Mouse (Mus musculus) Patski (cell line): ENCODE measurements around the gene Acat3. TPM values are rescaled to one million over a fixed set of nuclear protein-coding genes. Genes with fewer than 3 reads are reported as not detected.
A peak's percentile ranks its signal among the peaks of the same experiment; 100 is the strongest.

Source experiments
- ATAC-seq: fragments of 100-300 bp; one replicate; pipeline ENCODE4 v1.8.0; 2021
- CTCF ChIA-PET: fragments of 350-600 bp; sonication (Branson Sonifier 250); formaldehyde crosslinking; loops from one replicate; lab custom pipeline; 2022; ENCODE audit warnings: inconsistent platforms; lab: Charles Lee
- POLR2A ChIA-PET: fragments of 350-600 bp; sonication (Branson Sonifier 250); formaldehyde crosslinking; loops from one replicate; lab custom pipeline; 2022; ENCODE audit warnings: antibody characterized with exemption, inconsistent platforms; lab: Charles Lee
- DNase-seq: peaks from one replicate; pipeline ENCODE4 v3.0.0-alpha.2; 2011; ENCODE audit warnings: low read depth, low spot score
- H3K27me3 ChIP-seq: fragments of 371-371 bp; one replicate; pipeline ENCODE4 v1.5.1; 2021
- CTCF ChIP-seq: fragments of 100-300 bp; IDR thresholded peaks from one replicate; pipeline ENCODE4 v1.5.1; 2021
- in situ Hi-C: fragments of 300-500 bp; cut with MboI; formaldehyde crosslinking; loops from 3 replicates; pipeline ENCODE4 v1.11.1; 2018; ENCODE audit warnings: low pct_unique_long_range_greater_than_20kb, mixed read lengths
- polyA plus RNA-seq: library from polyadenylated mRNA; unstranded; gene quantifications from one replicate; pipeline ENCODE4 v1.2.3, GENCODE M21; 2021

Gene Acat3
- polyA plus RNA-seq, 1 experiment from 2014 or later: 4.4 TPM

DNA sequence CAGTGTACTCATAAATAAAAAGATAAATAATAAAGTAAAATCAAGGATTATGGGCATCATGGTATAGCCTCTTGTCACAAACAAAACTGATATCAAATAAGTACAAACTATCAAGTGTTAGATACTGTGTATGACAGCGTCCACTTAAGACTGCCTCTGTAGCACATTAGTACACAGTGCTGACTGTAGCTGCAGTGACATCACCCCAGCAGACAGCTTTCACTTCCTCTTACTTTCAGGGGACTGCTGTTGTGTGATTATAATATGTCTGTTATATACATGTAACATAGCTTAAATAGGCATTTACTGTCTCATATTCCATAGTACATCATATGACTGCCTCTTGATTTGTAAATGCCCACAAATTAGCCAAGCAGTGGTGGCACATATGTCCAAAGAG, 19.3 kb downstream of the Acat3 start:
- CTCF ChIA-PET: interaction anchor here (0.7 to 2.6 kb wide), 2 partner anchors 8 to 16 kb away, joined by 3 to 5 read pairs; no protein-coding TSS in a partner anchor
- TF ChIP-seq CTCF: no peak
- ATAC-seq (no peak), DNase-seq (no peak)
- no peaks in the 10 kb centered on the region for H3K27me3 ChIP-seq
- in situ Hi-C loops: no loop called here
- POLR2A ChIA-PET: no interaction called here

DNA sequence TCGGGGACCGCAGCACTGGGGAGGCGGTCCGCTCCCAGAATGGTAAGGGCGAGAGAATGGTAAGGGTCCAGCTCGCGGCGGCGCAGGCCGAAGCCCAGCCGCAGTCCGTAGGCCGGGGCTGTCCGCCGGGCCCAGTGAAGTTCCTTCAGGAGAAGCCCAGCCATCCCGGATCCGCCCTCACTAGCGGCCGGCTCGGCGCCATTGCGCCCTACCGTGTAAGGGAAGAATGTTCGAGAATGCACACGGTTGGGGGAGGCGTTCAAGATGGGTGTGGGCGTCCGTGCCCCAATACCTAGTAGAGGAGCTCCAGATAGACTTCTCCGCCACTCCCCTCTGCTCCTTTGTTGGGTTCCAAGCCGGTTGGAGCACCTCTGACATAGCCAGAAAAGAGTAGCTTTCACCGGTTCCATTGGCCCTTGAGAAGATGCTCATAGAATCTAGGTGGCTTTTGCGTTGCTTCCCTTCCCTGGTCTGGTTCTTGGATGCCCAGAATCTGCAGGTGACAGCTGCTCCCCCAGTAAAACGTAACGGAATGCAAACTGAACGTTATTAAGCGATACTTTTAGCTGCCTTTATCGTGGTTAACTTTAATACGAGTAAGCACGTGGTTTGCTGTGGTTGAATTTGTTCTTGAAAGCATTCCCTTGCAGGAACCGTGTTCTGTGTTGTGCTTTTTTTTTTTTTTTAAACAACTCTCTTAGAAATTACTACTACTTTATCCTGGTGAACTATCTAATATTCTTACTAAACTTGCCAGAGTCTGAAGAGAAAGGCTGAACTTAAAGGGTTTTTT, 23.6 kb downstream of the Acat3 start:
- POLR2A ChIA-PET: interaction anchor here (0.6 kb wide), 1 partner anchor 13 kb away, joined by 5 read pairs; no protein-coding TSS in a partner anchor
- ATAC-seq: peak; percentile 18
- TF ChIP-seq CTCF: no peak
- CTCF ChIA-PET: interaction anchor here (1.0 to 2.1 kb wide), 5 partner anchors 9 to 80 kb away, joined by 3 to 8 read pairs (median 3); no protein-coding TSS in a partner anchor
- in situ Hi-C loops: no loop called here
- H3K27me3 ChIP-seq: no peaks in the 10 kb centered on the region
- DNase-seq: no peak

DNA sequence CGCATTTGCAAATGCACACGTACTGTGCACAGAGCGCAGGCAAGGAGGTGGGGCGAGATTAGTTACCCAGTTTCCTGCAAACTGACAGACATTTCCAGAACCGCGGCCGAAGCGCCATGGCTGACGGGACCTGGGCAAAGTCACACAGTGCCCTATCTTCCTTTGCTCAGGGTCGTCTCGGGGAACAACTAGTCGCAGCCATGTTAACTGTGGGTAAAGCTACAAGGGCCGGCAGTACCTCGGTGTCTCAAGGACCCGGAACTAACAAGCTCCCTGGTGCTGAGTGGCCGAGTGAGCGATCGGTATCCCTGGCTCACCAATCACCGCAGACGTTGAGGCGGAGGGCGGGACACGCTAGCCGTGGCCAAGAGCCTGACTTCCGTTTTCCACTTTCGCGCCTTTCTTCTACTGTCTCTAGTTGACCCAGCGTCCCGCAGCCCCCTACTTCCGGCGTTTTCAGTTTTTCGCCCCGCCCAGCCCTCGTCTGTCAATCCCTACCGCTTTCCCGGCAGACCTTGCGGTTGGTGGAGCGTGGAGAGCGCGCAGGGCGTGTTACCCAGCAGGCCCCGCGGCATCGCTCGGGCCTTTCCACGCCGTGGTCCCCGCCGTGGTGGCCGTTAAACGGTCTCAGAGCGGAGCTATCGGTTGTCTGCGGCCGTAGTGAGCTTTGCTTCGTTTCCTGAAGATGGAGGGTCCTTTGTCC, 24.4 kb downstream of the Acat3 start, which contains the start of gene Mrpl18:
Mrpl18 (minus strand) TSS at position 465 of the 703 bp plus-strand sequence.
- in situ Hi-C loops: no loop called here
- ChIA-PET POLR2A (no interaction called here), CTCF (interaction anchor here (1.0 to 2.1 kb wide), 5 partner anchors 10 to 81 kb away, joined by 3 to 8 read pairs (median 3); no protein-coding TSS in a partner anchor)
- H3K27me3 ChIP-seq: no peaks in the 10 kb centered on the region
- DNase-seq (peak; percentile 98), ATAC-seq (peak; percentile 100)
- TF ChIP-seq CTCF: no peak

- ATAC-seq (peak; percentile 1), DNase-seq (no peak)
- POLR2A ChIA-PET: no interaction called here
- TF ChIP-seq CTCF: no peak
- in situ Hi-C loops: no loop called here
- H3K27me3 ChIP-seq: no peaks in the 10 kb centered on the region
- CTCF ChIA-PET: interaction anchor here (1.2 to 2.1 kb wide), 2 partner anchors 10 to 60 kb away, joined by 3 to 7 read pairs; no protein-coding TSS in a partner anchor
Observed at GRCm38 (mm10) chr17:12915488-12915880, 24.9 kb downstream of the Acat3 start, which contains the start of gene Tcp1. Tcp1 (plus strand) TSS chr17:12915701.

GRCm38 (mm10) chr17:12910391-12910790, 30.0 kb downstream of the Acat3 start:
- in situ Hi-C loops: no loop called here
- no peaks in the 10 kb centered on the region for H3K27me3 ChIP-seq
- POLR2A ChIA-PET: interaction anchor here (0.8 kb wide), 1 partner anchor 86 kb away, joined by 6 read pairs; no protein-coding TSS in a partner anchor
- no peak for ATAC-seq
- CTCF ChIA-PET: interaction anchor here (0.7 to 1.4 kb wide), 2 partner anchors 9 to 86 kb away, joined by 3 read pairs; no protein-coding TSS in a partner anchor
- TF ChIP-seq CTCF: no peak
- no peak for DNase-seq

DNA sequence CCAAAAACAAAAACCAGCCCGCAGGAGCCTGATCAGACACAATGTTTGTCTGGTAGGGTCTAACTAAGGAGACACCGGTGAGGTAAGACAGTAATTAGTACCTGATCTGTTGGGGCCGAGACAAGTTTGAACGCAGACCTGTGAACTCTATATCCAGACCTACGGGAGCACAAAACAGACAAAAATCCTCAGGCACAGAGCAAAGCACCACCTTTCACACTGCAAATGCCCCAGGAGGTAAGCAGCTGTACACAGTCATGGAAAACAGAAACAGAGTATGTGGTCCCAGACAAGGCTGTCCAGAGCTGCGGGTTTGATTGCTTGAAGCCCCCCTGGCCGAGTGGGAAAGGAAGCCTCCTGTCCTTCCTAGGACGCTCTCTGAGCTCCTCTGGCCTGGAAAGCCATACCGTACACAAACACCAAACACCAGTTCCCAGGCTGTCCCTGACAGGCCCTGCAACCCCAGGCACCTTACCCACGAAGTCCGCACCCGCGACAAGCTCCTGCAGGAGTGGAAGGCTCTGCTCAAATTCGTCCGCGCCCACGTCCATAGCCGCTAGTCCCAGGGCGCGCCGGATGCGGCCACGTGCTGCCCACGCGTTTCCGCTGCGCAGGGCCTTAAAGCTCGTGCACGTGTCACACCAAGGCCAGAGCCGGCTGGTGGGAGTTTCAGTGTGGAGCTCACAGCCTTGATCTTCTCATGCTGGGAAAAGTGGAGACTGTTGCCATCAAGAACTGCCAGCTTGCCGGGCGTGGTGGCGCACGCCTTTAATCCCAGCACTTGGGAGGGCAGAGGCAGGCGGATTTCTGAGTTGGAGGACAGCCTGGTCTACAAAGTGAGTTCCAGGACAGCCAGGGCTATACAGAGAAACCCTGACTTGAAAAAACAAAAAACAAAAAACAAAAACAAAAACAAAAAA, 30.8 kb downstream of the Acat3 start, which contains the start of gene Pnldc1:
Pnldc1 (minus strand) TSS at position 870 of the 920 bp plus-strand sequence.
- in situ Hi-C loops: no loop called here
- ATAC-seq (no peak), DNase-seq (no peak)
- ChIA-PET POLR2A (no interaction called here), CTCF (interaction anchor here (1.4 kb wide), 1 partner anchor 86 kb away, joined by 3 read pairs; no protein-coding TSS in a partner anchor)
- TF ChIP-seq CTCF: no peak
- no peaks in the 10 kb centered on the region for H3K27me3 ChIP-seq

GRCm38 (mm10) chr17:12906436-12906835, 34.0 kb downstream of the Acat3 start:
- in situ Hi-C loops: no loop called here
- H3K27me3 ChIP-seq: no peaks in the 10 kb centered on the region
- no peak for TF ChIP-seq CTCF
- CTCF ChIA-PET: no interaction called here
- DNase-seq (no peak), ATAC-seq (no peak)
- POLR2A ChIA-PET: no interaction called here

DNA sequence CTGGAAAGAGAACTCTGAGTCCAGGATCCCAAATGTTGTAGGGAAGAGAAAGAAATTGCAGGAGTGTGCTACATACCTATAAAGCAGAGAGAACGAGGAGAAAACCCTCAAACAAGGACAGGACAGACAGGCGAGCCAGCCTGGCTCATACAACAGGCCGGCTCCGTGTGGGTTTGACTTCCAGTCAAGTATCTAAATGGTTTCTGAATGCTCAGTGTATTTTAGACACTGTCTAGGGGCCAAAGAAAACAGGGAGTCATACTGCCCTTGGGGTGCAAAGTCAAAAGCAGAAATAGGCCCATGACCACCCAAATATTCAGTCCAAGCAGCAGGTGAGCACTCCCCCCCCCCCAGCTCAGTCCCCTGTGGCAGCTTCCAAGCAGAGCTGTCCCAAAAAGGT, 34.6 kb downstream of the Acat3 start:
- POLR2A ChIA-PET: no interaction called here
- CTCF ChIA-PET: no interaction called here

GRCm38 (mm10) chr17:12904349-12904748, 36.1 kb downstream of the Acat3 start:
- no peak for ATAC-seq
- TF ChIP-seq CTCF: no peak
- in situ Hi-C loops: no loop called here
- no peak for DNase-seq
- no peaks in the 10 kb centered on the region for H3K27me3 ChIP-seq
- ChIA-PET CTCF (no interaction called here), POLR2A (interaction anchor here (0.7 kb wide), 1 partner anchor 13 kb away, joined by 5 read pairs; no protein-coding TSS in a partner anchor)

More for the DNA sequence above, 34.6 kb downstream of the Acat3 start:
- H3K27me3 ChIP-seq: no peaks in the 10 kb centered on the region
- TF ChIP-seq CTCF: no peak
- in situ Hi-C loops: no loop called here
- DNase-seq (no peak), ATAC-seq (no peak)
